Mouse (Mus musculus): Measurements from ENCODE around the gene Gjd3. TPM values are rescaled to one million over a fixed set of nuclear protein-coding genes. Genes with fewer than 3 reads are reported as not detected.

Gjd3 gene
- polyA plus RNA-seq, 1 experiment from 2014 or later: not detected

GRCm38 (mm10) chr11:98952111-98952510 lies 30.7 kb downstream of the Gjd3 start:
- Histone ChIP-seq H3K4me3 (ENCODE audit: low read depth, low read length) (no peak overlapping the region), H3K4me2 (no peak overlapping the region), H3K9me3 (ENCODE audit: low read depth, low read length) (no peaks in the 10 kb centered on the region), H3K27me3 (ENCODE audit: insufficient read depth, low read length) (no peaks in the 10 kb centered on the region), H3K36me3 (ENCODE audit: insufficient read depth) (peaks cover 31% of the 10 kb centered on the region), H3K9ac (no peak overlapping the region), H3K4me1 (ENCODE audit: insufficient read depth) (peaks cover 43% of the 10 kb centered on the region), H3K27ac (ENCODE audit: low read depth) (peak overlapping the region; percentile 18; the same call in 1 of the 2 replicates)
- no peak for TF ChIP-seq CTCF (IDR thresholded peaks at IDR 0.05; ENCODE audit: low read depth)
- WGBS: 87% methylated on average over 1 of the region's 1 CpGs
- ATAC-seq (ENCODE audit: insufficient read depth) (no peak), DNase-seq (no peak)

DNA sequence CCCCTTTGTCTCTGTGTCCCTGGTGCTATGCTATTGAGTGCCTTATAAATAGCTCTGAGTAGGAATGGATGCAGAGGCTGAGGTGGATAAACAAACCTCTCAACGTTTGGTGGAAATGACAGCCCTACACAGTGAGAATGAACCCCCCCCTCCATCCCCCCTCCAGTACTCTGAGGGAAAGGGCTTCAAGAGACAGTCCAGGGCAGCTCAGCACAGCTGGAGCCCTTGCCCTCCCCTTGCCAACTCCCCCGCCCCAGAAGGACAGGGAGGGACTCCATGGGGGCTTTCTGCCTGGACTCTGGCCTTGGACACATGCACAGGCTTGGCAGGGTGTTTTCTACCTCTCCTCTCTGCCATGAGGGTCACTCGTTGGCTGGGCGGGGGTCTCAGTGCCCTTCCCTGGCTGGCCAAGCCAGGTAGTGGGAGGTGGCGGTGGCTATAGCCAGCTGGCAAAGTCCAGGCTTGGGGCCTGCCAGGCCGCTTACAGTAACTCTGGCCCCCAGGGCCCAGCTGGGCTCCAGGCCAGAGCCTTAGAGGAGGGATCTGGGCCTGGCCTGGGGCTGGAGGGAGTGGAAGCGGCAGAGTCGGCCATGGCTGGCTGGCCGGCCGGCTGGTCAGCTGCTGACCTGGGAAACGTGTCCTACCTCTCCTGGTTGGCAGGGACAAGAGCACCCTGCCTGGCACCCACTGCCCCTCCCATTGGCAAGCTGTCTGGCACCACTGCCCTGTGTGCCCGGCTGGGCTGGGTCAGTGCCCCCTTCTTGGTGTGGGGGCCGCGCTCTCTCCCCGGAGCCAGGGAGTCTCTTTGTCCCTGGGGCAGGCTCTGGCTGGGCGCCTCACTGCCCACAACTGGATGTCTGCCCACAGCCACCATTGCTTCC lies 31.6 kb downstream of the Gjd3 start:
- H3K4me1 ChIP-seq (ENCODE audit: insufficient read depth): peaks cover 43% of the 10 kb centered on the region
- peak overlapping the region; percentile 80 for H3K27ac ChIP-seq (ENCODE audit: low read depth)
- H3K9ac ChIP-seq: peak overlapping the region; percentile 17
- 0 out of 2 replicates have a peak, but pooled peaks have one; percentile 2 for TF ChIP-seq CTCF (IDR thresholded peaks at IDR 0.05; ENCODE audit: low read depth)
- H3K27me3 ChIP-seq (ENCODE audit: insufficient read depth, low read length): no peaks in the 10 kb centered on the region
- H3K4me2 ChIP-seq: peak overlapping the region; percentile 40
- no peaks in the 10 kb centered on the region for H3K9me3 ChIP-seq (ENCODE audit: low read depth, low read length)
- H3K4me3 ChIP-seq (ENCODE audit: low read depth, low read length): no peak overlapping the region
- ATAC-seq (ENCODE audit: insufficient read depth): peak; percentile 51
- WGBS: 53% methylated on average over 16 of the region's 16 CpGs
- peaks cover 28% of the 10 kb centered on the region for H3K36me3 ChIP-seq (ENCODE audit: insufficient read depth)
- DNase-seq: peak; percentile 83

DNA sequence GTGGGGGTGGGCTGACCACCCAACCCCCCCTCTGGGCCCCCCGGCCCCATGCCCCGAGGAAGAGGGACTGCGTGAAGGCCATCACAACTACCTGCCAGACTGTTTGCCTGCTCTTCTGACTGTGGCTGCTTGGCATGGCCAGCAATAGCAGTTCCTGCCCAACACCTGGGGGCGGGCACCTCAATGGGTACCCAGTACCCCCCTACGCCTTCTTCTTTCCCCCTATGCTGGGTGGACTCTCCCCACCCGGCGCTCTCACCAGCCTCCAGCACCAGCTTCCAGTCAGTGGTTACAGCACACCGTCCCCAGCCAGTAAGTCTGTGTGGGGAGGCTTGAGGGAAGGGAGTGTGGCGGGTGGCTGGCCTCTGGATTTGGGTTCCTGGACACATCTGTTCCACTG lies 32.3 kb downstream of the Gjd3 start:
- 72% methylated on average over 9 of the region's 9 CpGs for WGBS
- no peak overlapping the region for H3K4me2 ChIP-seq
- H3K36me3 ChIP-seq (ENCODE audit: insufficient read depth): peaks cover 28% of the 10 kb centered on the region
- DNase-seq (no peak), ATAC-seq (ENCODE audit: insufficient read depth) (no peak)
- no peaks in the 10 kb centered on the region for H3K9me3 ChIP-seq (ENCODE audit: low read depth, low read length)
- H3K9ac ChIP-seq: no peak overlapping the region
- no peak for TF ChIP-seq CTCF (IDR thresholded peaks at IDR 0.05; ENCODE audit: low read depth)
- no peaks in the 10 kb centered on the region for H3K27me3 ChIP-seq (ENCODE audit: insufficient read depth, low read length)
- peak overlapping the region; percentile 80; the same call in 1 of the 2 replicates for H3K27ac ChIP-seq (ENCODE audit: low read depth)
- H3K4me1 ChIP-seq (ENCODE audit: insufficient read depth): peaks cover 45% of the 10 kb centered on the region
- no peak overlapping the region for H3K4me3 ChIP-seq (ENCODE audit: low read depth, low read length)

DNA sequence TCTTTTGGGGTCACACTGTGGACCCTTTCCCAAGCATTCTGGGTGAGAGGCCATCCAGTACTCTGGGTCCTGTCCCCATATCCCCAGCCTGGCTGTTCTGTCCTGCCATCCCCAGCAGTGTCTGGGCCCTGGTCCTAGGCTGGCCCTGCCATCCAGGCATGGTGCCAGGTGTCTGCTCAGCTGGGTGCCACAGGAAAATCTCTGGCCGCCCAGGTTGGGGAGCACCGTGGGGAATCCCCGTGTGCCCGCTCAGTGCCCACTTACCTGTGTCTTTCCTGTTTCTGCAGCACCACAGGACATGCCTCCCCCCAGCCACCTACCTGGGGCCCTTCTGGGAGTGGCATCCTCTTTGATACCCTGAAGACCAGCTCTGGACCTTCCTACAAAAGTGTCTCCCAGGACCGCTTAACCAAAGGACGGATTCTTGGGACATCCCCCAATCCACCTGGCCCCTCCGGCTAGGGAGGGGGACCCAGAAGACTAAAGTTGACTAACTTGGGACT lies 32.8 kb downstream of the Gjd3 start:
- 84% methylated on average over 7 of the region's 7 CpGs for WGBS
- H3K4me2 ChIP-seq: no peak overlapping the region
- H3K27ac ChIP-seq (ENCODE audit: low read depth): 0 out of 2 replicates have a peak overlapping the region, but pooled peaks have one; percentile 80
- no peak for ATAC-seq (ENCODE audit: insufficient read depth)
- no peaks in the 10 kb centered on the region for H3K27me3 ChIP-seq (ENCODE audit: insufficient read depth, low read length)
- 0 out of 2 replicates have a peak overlapping the region, but pooled peaks have one; percentile 9 for H3K9ac ChIP-seq
- no peak overlapping the region for H3K4me3 ChIP-seq (ENCODE audit: low read depth, low read length)
- TF ChIP-seq CTCF (IDR thresholded peaks at IDR 0.05; ENCODE audit: low read depth): no peak
- H3K9me3 ChIP-seq (ENCODE audit: low read depth, low read length): no peaks in the 10 kb centered on the region
- H3K4me1 ChIP-seq (ENCODE audit: insufficient read depth): peaks cover 46% of the 10 kb centered on the region
- peaks cover 28% of the 10 kb centered on the region for H3K36me3 ChIP-seq (ENCODE audit: insufficient read depth)
- no peak for DNase-seq

GRCm38 (mm10) chr11:98949242-98949957 lies 33.4 kb downstream of the Gjd3 start:
- peaks cover 47% of the 10 kb centered on the region for H3K4me1 ChIP-seq (ENCODE audit: insufficient read depth)
- no peak for DNase-seq
- no peaks in the 10 kb centered on the region for H3K27me3 ChIP-seq (ENCODE audit: insufficient read depth, low read length)
- no peak overlapping the region for H3K27ac ChIP-seq (ENCODE audit: low read depth)
- H3K4me3 ChIP-seq (ENCODE audit: low read depth, low read length): no peak overlapping the region
- TF ChIP-seq CTCF (IDR thresholded peaks at IDR 0.05; ENCODE audit: low read depth): no peak
- H3K4me2 ChIP-seq: no peak overlapping the region
- H3K9ac ChIP-seq: 0 out of 2 replicates have a peak overlapping the region, but pooled peaks have one; percentile 9
- H3K9me3 ChIP-seq (ENCODE audit: low read depth, low read length): no peaks in the 10 kb centered on the region
- ATAC-seq (ENCODE audit: insufficient read depth): no peak
- WGBS: 65% methylated on average over 12 of the region's 12 CpGs
- peaks cover 28% of the 10 kb centered on the region for H3K36me3 ChIP-seq (ENCODE audit: insufficient read depth)

DNA sequence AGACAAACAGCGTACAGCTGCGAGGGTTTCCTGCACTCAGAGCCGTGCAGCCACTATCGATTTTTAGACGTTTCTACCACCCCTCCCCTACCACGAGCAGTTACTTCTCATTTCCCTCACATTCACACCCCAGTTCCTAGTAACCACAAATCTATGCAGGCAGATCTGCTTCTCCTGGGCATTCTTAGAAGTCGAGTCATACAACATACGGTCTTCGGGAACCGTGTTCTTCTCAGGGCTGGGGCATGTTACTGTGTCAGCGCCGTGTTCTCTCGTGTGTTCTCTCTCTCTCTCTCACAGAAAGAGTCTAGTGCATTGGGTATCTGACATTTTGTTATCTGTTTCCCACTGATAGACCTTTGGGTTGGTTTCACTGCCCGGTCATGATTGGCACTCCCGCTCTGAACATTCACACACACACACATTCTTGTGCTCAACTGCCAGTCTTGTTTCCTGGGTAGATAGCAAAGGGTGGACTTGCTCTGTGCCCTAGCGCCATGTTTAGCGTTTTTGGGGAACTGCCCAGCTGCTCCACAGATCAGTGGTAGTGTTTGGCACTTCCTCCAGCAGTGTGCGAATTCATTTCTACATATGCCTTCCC lies 34.7 kb downstream of the Gjd3 start:
- Histone ChIP-seq H3K4me1 (ENCODE audit: insufficient read depth) (peaks cover 48% of the 10 kb centered on the region), H3K9ac (no peak overlapping the region), H3K4me3 (ENCODE audit: low read depth, low read length) (no peak overlapping the region), H3K36me3 (ENCODE audit: insufficient read depth) (peaks cover 28% of the 10 kb centered on the region), H3K9me3 (ENCODE audit: low read depth, low read length) (no peaks in the 10 kb centered on the region), H3K4me2 (no peak overlapping the region), H3K27ac (ENCODE audit: low read depth) (no peak overlapping the region), H3K27me3 (ENCODE audit: insufficient read depth, low read length) (no peaks in the 10 kb centered on the region)
- TF ChIP-seq CTCF (IDR thresholded peaks at IDR 0.05; ENCODE audit: low read depth): no peak
- DNase-seq (no peak), ATAC-seq (ENCODE audit: insufficient read depth) (no peak)
- WGBS: 64% methylated on average over 18 of the region's 18 CpGs

Data from lung, embryonic 14.5 days (tissue).